Mouse (Mus musculus) adipocyte (in vitro differentiated cells): ENCODE results near the gene Efcab9.
"Not testable (repeated sequence)": the region's sequence is repeated elsewhere in the genome, so short reads cannot be mapped to it uniquely, and the experiment has no call there.

Experiments
- DNase-seq: peaks from one replicate; pipeline ENCODE4 v3.0.0-alpha.2; 2016; ENCODE audit warnings: low spot score

Efcab9 gene

DNA sequence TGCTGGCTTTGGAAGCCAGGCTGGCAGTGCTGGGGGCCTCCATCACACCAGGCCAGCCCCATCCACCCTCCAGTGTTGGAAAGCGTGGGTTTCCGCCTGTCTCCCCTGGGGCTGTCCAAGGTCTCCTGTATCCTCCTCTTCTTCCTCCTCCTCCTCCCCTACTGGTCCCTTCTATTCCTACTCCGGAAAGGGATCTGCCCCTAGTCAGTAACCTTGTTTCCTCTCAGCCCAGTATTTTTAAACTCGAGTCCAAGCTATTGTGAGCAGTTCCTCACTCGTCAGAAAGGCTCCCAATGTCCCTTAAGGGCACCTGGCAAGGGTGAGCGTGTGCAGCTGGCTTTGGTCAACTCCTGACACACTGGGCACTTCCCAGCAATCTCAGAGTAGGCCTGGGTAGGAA lies 6.6 kb upstream of the Efcab9 start:
- DNase-seq, result peak; percentile 52

- DNase-seq, result no peak
Observed at GRCm38 (mm10) chr11:32536954-32537353, 5.1 kb upstream of the Efcab9 start.

DNA sequence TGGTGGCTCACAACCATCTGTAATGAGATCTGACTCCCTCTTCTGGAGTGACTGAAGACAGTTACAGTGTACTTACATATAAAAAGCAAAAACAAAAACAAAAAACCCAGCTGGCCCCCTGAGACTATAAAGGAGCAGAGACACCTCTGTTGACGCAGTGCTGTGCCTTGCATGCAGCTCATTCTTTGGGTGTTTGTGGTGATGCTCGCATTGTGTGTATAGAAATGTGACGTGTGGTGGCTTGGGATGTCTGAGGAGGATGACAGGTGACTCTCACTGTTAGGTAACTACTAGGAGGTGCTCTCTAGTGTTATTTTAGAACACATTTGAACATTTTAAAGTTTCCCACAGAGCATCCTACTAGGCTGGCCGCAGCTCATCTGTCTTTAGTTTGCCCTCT lies 3.8 kb upstream of the Efcab9 start:
- DNase-seq, result no peak

GRCm38 (mm10) chr11:32534453-32535075 lies 2.7 kb upstream of the Efcab9 start:
- no peak for DNase-seq

- peak; percentile 66 for DNase-seq
Observed at GRCm38 (mm10) chr11:32533482-32534261, 1.8 kb upstream of the Efcab9 start.

DNA sequence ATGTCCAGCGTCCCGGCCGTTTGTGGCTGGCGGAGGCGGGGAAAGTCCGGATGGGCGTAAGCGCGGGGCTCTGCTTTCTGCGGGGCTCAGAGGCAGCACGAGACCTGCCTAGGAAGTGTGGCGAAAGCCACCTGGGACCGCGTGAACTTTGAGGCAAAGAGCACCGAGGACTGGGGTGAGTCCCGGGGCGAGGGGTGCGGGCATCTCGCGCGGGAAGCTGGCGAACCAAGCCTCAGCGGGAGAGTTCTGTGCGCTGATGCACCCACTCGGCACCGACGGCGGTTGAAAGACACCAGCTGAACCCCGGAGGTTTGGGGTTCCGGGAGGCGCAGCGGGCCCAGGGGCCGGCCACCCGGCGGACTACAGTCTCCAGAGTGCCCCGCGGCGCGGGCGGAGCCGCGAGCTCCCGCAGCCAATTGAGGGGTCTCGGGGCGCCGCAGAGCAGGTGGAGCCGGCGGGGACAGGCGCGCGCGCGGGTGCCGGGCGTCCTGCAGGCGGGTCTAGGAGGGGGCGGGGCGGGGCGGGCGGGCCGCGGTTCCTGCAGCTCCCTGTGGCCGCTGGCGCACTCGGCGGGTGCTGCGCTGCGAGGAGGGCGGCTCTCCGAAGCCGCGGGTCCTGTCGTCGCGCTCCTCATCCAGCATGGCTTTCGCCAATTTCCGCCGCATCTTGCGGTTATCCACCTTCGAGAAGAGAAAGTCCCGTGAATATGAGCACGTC lies 1.0 kb upstream of the Efcab9 start, which contains the start of gene Stk10:
Gene Stk10 (plus strand): TSS at position 541 of the 717 bp plus-strand sequence.
- DNase-seq, result peak; percentile 73

DNA sequence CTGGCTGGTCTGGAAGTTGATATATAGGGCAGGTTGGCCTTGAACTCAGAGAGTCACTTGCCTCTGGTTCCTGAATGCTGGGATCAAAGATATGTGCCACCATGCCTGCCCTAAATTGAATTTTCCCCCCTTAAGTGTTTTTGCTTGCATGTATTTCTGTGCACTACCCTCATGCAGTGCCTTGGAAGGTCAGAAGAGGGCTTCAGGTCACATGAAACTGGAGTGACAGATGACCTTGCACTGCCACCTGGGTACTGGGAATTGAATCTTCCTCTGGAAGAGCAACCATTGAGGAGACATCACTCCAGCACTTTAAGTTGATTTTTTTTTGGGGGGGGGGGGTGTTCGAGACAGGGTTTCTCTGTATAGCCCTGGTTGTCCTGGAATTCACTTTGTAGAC lies 1.7 kb downstream of the Efcab9 start:
- DNase-seq, result no peak

- DNase-seq, result no peak
Observed at GRCm38 (mm10) chr11:32527006-32527405, 4.9 kb downstream of the Efcab9 start.

GRCm38 (mm10) chr11:32524122-32524920 lies 7.6 kb downstream of the Efcab9 start:
- DNase-seq, result no peak

DNA sequence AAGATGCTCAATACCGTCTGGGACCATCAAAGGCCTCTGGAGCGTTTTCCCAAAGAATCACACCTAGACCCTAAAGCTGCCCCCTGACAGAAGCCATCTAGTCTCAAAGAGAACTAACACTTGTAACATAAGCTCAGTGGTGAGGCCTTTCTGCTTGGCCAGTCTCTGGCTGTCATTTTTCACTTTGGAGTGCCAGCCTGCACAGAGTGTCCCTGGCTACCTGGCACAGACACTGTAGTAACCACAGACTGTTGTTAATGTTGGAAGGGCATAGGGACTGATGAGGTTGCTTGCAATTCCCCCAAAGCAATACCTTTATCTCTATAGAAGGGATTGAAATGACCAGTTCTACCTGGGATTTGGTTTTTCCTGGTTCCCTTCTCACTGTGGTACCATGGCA lies 10.6 kb downstream of the Efcab9 start:
- no peak for DNase-seq

DNA sequence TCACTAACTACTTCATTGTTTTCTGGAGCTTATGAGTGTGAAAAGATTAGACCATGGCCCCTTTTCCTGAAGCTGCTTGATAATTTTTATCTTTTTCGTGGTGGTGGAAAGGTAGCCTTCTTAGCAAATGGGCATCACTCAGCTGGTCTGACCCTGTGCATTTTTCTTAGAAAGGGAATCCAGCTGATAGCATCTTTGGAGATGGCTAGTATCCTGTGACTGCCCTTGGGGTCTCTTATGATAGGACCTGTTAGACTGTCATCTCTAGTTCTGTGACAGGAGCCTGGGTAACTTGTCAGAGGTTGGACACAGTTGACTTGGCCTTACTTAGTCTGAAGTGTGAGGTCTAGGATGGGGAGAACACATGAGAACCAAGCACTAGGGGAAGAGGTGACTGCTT lies 12.5 kb downstream of the Efcab9 start:
- no peak for DNase-seq

DNA sequence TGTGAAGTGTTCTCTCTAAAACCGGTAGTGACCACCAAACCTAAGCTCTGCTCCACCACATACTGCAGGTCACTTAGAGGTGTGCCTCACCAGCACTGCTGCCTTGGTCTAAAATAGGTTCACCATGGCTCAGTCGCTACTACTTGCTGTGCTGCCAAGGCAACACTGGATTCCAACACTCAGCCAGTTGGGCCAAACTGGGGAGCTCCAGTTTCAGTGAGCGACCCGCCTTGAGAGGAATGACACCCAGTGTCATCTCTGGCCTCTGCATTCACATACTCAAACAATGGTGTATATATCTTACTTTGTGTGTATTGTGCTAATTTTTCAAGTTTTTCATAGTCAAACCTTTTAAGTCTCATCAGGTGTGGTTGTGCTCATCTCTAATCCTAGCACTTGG lies 13.1 kb downstream of the Efcab9 start:
- no peak for DNase-seq

DNA sequence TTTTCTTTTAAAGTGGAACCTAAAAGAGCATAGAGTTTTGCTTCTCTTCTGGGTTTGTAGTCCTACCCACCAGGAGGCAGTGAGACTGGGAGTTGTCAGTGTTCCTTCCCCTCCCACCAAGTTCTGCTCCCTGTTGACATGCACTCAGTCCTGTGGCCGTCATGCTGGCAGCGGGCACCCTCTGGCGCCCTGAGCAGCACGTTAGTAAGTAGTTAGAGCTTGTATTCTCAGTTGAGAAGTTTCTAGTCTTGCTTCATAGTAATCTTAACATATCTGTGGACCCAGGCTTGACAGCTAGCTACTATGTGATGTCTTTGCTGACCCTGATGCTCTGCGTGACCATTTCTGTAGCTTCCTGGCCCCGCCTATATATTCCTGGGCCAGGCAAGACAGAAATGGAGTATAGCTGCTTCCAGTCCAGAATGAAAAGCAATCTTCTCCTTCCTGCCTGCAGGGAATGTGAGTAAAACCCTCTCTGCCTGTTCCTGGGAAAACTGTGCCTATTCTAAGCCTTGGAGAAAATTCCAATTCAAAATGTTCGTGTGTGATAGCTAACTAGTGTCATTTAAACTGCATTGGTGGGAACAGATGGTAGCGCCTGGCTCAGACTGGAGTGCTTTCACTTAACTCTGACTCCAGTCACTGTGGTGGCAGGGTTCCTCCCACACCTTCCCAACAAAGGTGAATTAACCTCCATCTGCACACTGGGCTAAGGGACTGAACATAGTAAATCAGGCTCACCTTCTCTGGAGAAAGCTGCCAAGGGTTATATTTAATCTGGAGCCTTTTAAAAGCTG lies 14.8 kb downstream of the Efcab9 start:
- no peak for DNase-seq

- no peak for DNase-seq
Observed at GRCm38 (mm10) chr11:32516091-32516490, 15.8 kb downstream of the Efcab9 start.

DNA sequence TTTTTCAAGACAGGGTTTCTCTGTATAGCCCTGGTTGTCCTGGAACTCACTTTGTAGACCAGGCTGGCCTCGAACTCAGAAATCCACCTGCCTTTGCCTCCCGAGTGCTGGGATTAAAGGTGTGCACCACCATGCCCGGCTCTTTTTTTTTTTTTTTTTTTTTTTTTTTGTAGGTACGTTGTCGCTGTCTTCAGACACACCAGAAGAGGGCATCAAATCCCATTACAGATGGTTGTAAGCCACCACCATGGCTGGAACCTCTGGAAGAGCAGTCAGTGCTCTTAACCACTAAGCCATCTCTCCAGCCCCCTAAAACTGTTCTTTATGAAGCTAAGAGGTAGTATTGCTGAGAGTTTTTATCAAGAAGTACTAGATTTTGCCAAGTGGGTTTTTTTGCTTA lies 17.0 kb downstream of the Efcab9 start:
- DNase-seq, result not testable (repeated sequence)

DNA sequence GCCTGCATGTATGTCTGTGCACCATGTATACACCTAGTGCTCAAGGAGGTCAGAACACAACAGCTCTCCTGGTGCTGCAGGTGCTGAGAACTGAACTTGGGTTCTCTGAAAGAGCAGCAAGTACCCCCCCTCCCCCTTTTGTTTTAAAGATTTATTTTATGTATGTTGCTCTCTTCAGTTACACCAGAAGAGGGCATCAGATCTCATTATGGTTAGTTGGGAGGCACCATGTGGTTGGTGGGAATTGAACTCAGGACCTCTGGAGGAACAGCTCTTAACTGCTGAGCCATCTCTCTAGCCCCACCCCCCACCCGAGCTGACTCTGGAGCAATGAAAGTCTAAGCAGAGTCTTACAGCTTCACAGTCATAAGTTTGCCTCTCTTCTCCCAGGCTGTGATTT lies 21.0 kb downstream of the Efcab9 start:
- no peak for DNase-seq

DNA sequence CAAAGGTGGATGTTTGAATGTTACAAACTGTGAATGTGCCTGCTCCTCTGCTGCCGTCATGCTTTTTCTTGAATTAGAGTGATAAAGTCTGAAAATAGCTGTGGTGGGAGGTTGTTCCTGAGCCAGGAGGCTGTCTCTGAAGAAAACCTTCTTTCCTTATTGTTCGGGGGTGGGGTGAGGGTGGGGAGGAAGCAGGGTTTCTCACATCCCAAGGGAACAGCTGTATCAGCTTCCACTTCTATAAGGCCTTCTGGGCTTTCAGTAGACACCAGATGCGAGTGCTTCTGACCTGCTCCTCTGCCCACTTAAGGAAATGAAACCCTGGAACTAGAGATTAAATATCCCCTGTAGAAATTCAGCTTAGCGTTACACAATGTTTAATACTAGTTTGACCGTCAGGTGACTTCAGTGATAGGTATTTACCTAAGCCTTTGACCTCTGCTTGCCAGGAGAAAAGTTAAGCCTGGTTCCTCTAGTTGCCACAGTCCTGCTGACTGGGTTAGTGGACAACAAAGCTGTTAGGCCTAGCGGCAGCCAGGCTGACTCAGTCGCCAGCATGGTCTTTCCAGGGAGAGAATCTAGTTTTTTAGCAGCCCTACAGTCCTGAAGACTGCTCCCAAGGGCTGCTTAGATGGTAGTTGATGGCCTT lies 26.7 kb downstream of the Efcab9 start:
- no peak for DNase-seq

- DNase-seq, result no peak
Observed at GRCm38 (mm10) chr11:32503711-32504110, 28.2 kb downstream of the Efcab9 start.

- DNase-seq, result no peak
Observed at GRCm38 (mm10) chr11:32499931-32500330, 31.9 kb downstream of the Efcab9 start.

DNA sequence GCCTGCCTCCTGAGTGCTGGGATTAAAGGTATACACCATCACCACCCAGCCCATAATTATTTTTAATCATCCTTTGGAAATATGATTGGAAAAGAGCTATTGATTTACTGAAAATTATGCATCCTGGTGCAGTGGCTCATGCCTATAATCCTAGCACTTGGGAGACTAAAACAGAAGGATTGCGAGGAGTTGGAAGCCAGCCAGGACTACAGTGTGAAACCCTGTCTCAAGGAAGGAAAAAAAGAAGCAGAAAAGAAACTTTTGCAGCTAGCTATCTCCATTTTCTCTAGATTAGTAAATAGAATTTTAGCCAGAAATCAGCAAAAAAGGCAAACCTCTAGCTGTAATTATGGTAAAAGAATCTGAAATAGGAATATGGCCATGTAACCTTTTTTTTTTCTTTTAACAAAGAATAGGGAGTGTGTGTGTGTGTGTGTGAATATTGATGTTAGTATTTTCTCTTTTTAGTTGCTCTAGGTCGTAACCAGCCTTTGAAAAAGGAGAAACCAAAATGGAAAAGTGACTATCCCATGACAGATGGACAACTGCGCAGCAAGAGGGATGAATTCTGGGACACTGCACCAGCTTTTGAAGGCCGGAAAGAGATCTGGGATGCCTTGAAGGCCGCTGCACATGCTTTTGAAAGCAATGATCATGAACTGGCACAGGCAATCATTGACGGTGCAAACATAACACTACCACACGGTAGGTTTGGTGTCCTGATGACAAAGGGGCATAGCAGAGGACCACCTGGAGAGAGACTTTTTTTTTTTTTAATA lies 32.9 kb downstream of the Efcab9 start:
- peak; percentile 74 for DNase-seq
